Mouse (Mus musculus) Muller cell, postnatal 12 days (primary cell): Measurements from ENCODE around the gene Gm10799.

Source experiments
- DNase-seq: peaks from one replicate; pipeline ENCODE4 v3.0.0-alpha.2; 2015; ENCODE audit errors: inconsistent ontology term

Gene Gm10799

GRCm38 (mm10) chr2:104024656-104025055 is 43.7 kb downstream of the Gm10799 start:
- DNase-seq: no peak

GRCm38 (mm10) chr2:104023096-104023495 is 45.3 kb downstream of the Gm10799 start:
- DNase-seq: no peak
